Mouse (Mus musculus) liver, embryonic 14.5 days (tissue): ENCODE data around the gene Ddit4.

Experiments used
- CTCF ChIP-seq: IDR thresholded peaks from 2 replicates; pipeline ENCODE4 v1.5.1; 2016; ENCODE audit warnings: antibody characterized with exemption, low read depth, control low read depth
- EP300 ChIP-seq: IDR thresholded peaks from 2 replicates; pipeline ENCODE4 v1.6.1; 2016; ENCODE audit warnings: antibody characterized with exemption, low read depth

DNA sequence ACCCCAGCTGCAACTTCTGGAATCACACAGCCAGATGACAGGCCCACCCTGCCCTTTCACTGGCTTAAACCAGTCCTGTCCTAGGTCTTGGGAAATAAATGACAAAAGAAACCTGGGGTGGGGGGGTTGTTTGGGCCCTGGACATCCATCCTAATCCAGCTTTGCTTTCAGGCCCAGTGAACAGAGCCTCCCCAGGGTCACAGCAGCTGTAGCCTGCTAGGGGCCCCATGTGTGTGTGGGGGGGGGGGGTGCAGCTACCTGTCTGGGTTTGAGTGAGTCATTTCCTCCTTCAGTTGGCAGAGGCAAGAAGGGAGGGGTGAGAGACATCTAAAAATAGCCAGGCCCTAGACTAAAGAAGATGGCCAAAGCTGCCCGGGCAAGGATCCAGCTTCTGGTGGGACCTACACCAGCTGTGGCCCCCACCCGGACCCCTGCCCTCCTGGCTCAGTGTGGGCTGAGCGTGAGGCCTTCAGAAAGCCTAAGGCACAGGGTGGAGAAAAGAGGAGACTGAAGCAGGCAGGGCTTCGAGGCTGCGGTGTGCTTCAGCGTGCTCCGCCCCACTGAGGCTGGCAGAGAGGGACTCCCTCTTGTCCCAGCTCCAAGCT, 43.8 kb downstream of the Ddit4 start:
- TF ChIP-seq CTCF, result no peak
- no peak for TF ChIP-seq EP300
